ENCODE assay signal across 17 mouse cellular contexts in genomic region chr4:151586074-151586473, GRCm38 (mm10).
DNase-seq lines count a peak whose midpoint lies in the region; ATAC-seq lines count a peak whose summit lies in the region.
"Had no signal": no experiment of that assay in that cellular context is flagged by ENCODE, and none has a peak within 500 bp of the region (broad histone marks: within the 10 kb centered on the region; RNA-seq: fewer than 3 reads in every experiment).

No protein-coding gene starts in this region.

- no peak overlapping the region for H3K4me3 ChIP-seq in midbrain, embryonic 16.5 days (ENCODE audit: low read depth, low read length)
- no peak overlapping the region for H3K4me3 ChIP-seq in midbrain, embryonic 10.5 days
- H3K4me3 ChIP-seq: embryonic facial prominence, embryonic 13.5 days; heart, embryonic 10.5 days had no signal

- ATAC-seq in midbrain, embryonic 16.5 days = no peak
- ATAC-seq in monocyte, adult 5-6 weeks (replicated peaks; ENCODE audit: insufficient number of reproducible peaks, low FRiP score, low TSS enrichment, poor library complexity, severe bottlenecking) = no peak
- ATAC-seq: intestine, embryonic 16.5 days had no signal

- peaks cover 4% of the 10 kb centered on the region; the same call in 1 of the 2 replicates for H3K4me1 ChIP-seq in midbrain, embryonic 16.5 days (ENCODE audit: control insufficient read depth, insufficient read depth, low read length)
- H3K4me1 ChIP-seq in midbrain, embryonic 10.5 days = peaks cover 14% of the 10 kb centered on the region; the same call in 1 of the 2 replicates
- H3K4me1 ChIP-seq: embryonic facial prominence, embryonic 13.5 days; heart, embryonic 10.5 days had no signal

- H3K27me3 ChIP-seq in midbrain, embryonic 16.5 days (ENCODE audit: control insufficient read depth, insufficient read depth, low read depth, low read length) = no peaks in the 10 kb centered on the region
- no peaks in the 10 kb centered on the region for H3K27me3 ChIP-seq in midbrain, embryonic 10.5 days (ENCODE audit: low read depth, poor library complexity, severe bottlenecking)
- H3K27me3 ChIP-seq: embryonic facial prominence, embryonic 13.5 days had no signal

- H3K27ac ChIP-seq in midbrain, embryonic 16.5 days (ENCODE audit: low read length) = peak overlapping the region; percentile 23
- no peak overlapping the region for H3K27ac ChIP-seq in midbrain, embryonic 10.5 days (replicated peaks)
- H3K27ac ChIP-seq: embryonic facial prominence, embryonic 13.5 days; heart, embryonic 10.5 days had no signal

- no peak overlapping the region for H3K9ac ChIP-seq in midbrain, embryonic 16.5 days (ENCODE audit: low read depth, low read length)
- H3K9ac ChIP-seq: embryonic facial prominence, embryonic 13.5 days had no signal

- H3K36me3 ChIP-seq in midbrain, embryonic 16.5 days (ENCODE audit: control insufficient read depth, insufficient read depth, low read length) = no peaks in the 10 kb centered on the region
- no peaks in the 10 kb centered on the region for H3K36me3 ChIP-seq in midbrain, embryonic 10.5 days
- H3K36me3 ChIP-seq: embryonic facial prominence, embryonic 13.5 days; heart, embryonic 10.5 days had no signal

- no peaks in the 10 kb centered on the region for H3K9me3 ChIP-seq in midbrain, embryonic 16.5 days (replicated peaks; ENCODE audit: control insufficient read depth, low read length, poor library complexity, severe bottlenecking)
- H3K9me3 ChIP-seq in midbrain, embryonic 10.5 days (replicated peaks) = no peaks in the 10 kb centered on the region
- H3K9me3 ChIP-seq: embryonic facial prominence, embryonic 13.5 days; heart, embryonic 10.5 days had no signal

- peak; percentile 17 for DNase-seq in embryo, embryonic 10.5 days (ENCODE audit: low spot score)
- no peak for DNase-seq in embryo, embryonic 9.5 days (ENCODE audit: extremely low spot score)
- peak; percentile 74 for DNase-seq in heart, adult 11 months
- no peak for DNase-seq in heart, postnatal 10 days
- DNase-seq in midbrain, embryonic 10.5 days (ENCODE audit: low spot score) = no peak
- no peak for DNase-seq in Muller cell, postnatal 12 days (ENCODE audit: inconsistent ontology term)
- DNase-seq: cerebellum, adult 9-10 months; kidney, adult 9 months; kidney, postnatal 14 days; lung, postnatal 4 days; thymus, adult 18-20 months; thymus, postnatal 36 days had no signal

- 29% methylated on average over 9 of the region's 9 CpGs for WGBS in midbrain, embryonic 16.5 days
- WGBS in midbrain, embryonic 10.5 days = 56% methylated on average over 9 of the region's 9 CpGs

- intact Hi-C loops in heart, postnatal 10 days (cut with DNase I) = no loop called here

- no peak overlapping the region for H3K4me2 ChIP-seq in midbrain, embryonic 16.5 days (ENCODE audit: low read length)
- H3K4me2 ChIP-seq: embryonic facial prominence, embryonic 13.5 days had no signal

Comparison
In these comparisons a context has a peak if more than half of its experiments do, and no peak if none do; other contexts are left out.
1. DNase-seq: peak in embryo, embryonic 10.5 days (single experiment) and heart, adult 11 months (single experiment); none in embryo, embryonic 9.5 days (single experiment), heart, postnatal 10 days (0 of 2), midbrain, embryonic 10.5 days (single experiment) and Muller cell, postnatal 12 days (single experiment).